Mouse (Mus musculus) hindbrain, embryonic 10.5 days (tissue): Measurements from ENCODE around the gene Fam214a. TPM values are rescaled to one million over a fixed set of nuclear protein-coding genes. Genes with fewer than 3 reads are reported as not detected.

Experiments
- DNase-seq: peaks from one replicate; pipeline ENCODE4 v3.0.0-alpha.2; 2017; ENCODE audit warnings: low spot score
- H3K27ac ChIP-seq: fragments of 300-500 bp; sonication (generic); 2 replicates; pipeline ENCODE4 v1.5.1; 2016; ENCODE audit warnings: mild to moderate bottlenecking, moderate library complexity
- H3K27me3 ChIP-seq: fragments of 300-500 bp; sonication (generic); 2 replicates; pipeline ENCODE4 v1.6.1; 2016; ENCODE audit warnings: mild to moderate bottlenecking; ENCODE audit not compliant: poor library complexity, insufficient read depth, severe bottlenecking
- H3K36me3 ChIP-seq: fragments of 300-500 bp; sonication (generic); 2 replicates; pipeline ENCODE4 v1.6.1; 2016; ENCODE audit warnings: mild to moderate bottlenecking, moderate library complexity
- H3K4me1 ChIP-seq: fragments of 300-500 bp; sonication (generic); replicated peaks from 2 replicates; pipeline ENCODE4 v1.6.1; 2016; ENCODE audit warnings: mild to moderate bottlenecking
- H3K4me3 ChIP-seq: fragments of 300-500 bp; sonication (generic); 2 replicates; pipeline ENCODE4 v1.5.1; 2016; ENCODE audit warnings: mild to moderate bottlenecking, moderate library complexity
- H3K9me3 ChIP-seq: fragments of 300-500 bp; sonication (generic); 2 replicates; pipeline ENCODE4 v1.6.1; 2016; ENCODE audit warnings: mild to moderate bottlenecking, moderate library complexity
- WGBS: fragments of 180-500 bp; shearing (Covaris S2); methylation state at CpG from one replicate; pipeline ENCODE4 v1.1.7; 2016; 5-methylcytosine and 5-hydroxymethylcytosine counted together
- polyA plus RNA-seq: library from polyadenylated mRNA; unstranded; fragments of >200 nt; fragmentation: Nextera tagmentation; extraction: Ambion mirVana; gene quantifications from 2 replicates; pipeline ENCODE4 v1.2.1, GENCODE M21; 2016

Gene Fam214a
- polyA plus RNA-seq, 1 experiment from 2014 or later, result 13.1 TPM

- 88% methylated on average over 2 of the region's 2 CpGs for WGBS
These were observed 1.7 kb downstream of the Fam214a start for GRCm38 (mm10) chr9:74954387-74954786.

DNA sequence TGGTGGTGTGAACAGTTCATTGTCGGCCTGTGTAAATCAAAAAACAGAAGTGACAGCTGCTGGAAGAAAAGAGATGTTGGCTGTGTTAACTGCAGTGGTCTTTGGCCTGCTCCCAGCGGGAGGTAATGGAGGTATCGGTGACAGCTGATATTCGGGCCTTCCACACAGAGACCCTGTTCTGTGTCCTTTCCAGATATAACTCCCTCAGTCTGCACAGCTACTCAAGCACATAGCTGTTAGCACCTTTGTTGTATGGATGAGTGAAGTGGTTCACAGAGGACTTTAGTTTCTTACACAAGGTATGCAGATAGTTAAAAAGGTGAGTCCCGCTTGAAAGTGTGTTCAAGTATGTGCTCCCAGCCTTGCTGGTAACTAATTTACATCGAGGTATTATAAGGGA is 7.9 kb downstream of the Fam214a start:
- Histone ChIP-seq H3K27me3 (no peaks in the 10 kb centered on the region), H3K4me3 (no peak overlapping the region), H3K9me3 (no peaks in the 10 kb centered on the region), H3K27ac (peak overlapping the region; percentile 70), H3K36me3 (peaks cover 10% of the 10 kb centered on the region), H3K4me1 (peaks cover 16% of the 10 kb centered on the region)
- no peak for DNase-seq
- 58% methylated on average over 6 of the region's 6 CpGs for WGBS

More at GRCm38 (mm10) chr9:74954387-74954786, 1.7 kb downstream of the Fam214a start:
- Histone ChIP-seq H3K9me3 (no peaks in the 10 kb centered on the region), H3K4me3 (no peak overlapping the region), H3K36me3 (peaks cover 7% of the 10 kb centered on the region), H3K27me3 (no peaks in the 10 kb centered on the region), H3K27ac (no peak overlapping the region), H3K4me1 (peaks cover 20% of the 10 kb centered on the region)
- no peak for DNase-seq

- Histone ChIP-seq H3K4me3 (peak overlapping the region; percentile 27), H3K4me1 (peaks cover 16% of the 10 kb centered on the region), H3K27ac (peak overlapping the region; percentile 70), H3K36me3 (peaks cover 7% of the 10 kb centered on the region), H3K9me3 (no peaks in the 10 kb centered on the region), H3K27me3 (no peaks in the 10 kb centered on the region)
- WGBS, result 6% methylated on average over 14 of the region's 14 CpGs
- DNase-seq, result peak; percentile 59
These were observed 8.4 kb downstream of the Fam214a start for GRCm38 (mm10) chr9:74961073-74961575.

DNA sequence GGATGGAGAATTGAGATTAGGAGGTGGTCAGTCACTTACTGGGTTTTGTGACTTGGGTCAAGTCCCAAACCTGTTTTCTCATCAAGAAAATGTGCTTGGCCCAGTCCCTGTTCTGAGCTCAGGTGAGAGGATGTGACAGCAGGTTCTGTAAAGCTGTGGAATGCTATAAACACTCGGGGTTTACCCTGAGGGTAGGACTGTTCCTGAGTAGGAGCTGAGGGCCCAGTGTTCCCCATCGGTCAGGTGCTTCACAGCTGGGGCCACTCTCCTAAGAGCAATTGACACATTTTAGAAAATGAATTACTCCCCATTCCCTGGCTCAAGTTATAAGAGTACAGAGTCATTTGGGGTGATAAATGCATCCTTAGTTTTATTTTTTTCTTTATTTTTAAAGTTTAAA is 11.3 kb downstream of the Fam214a start:
- Histone ChIP-seq H3K4me1 (peaks cover 20% of the 10 kb centered on the region), H3K9me3 (no peaks in the 10 kb centered on the region), H3K27me3 (no peaks in the 10 kb centered on the region), H3K36me3 (0 out of 2 replicates have a peak, but pooled peaks cover 3% of the 10 kb centered on the region), H3K27ac (no peak overlapping the region), H3K4me3 (no peak overlapping the region)
- no peak for DNase-seq
- 74% methylated on average over 2 of the region's 2 CpGs for WGBS

- Histone ChIP-seq H3K9me3 (no peaks in the 10 kb centered on the region), H3K27ac (no peak overlapping the region), H3K4me3 (no peak overlapping the region), H3K36me3 (0 out of 2 replicates have a peak, but pooled peaks cover 3% of the 10 kb centered on the region), H3K4me1 (peaks cover 20% of the 10 kb centered on the region), H3K27me3 (no peaks in the 10 kb centered on the region)
- WGBS, result 91% methylated on average over 10 of the region's 10 CpGs
- no peak for DNase-seq
These were observed 12.2 kb downstream of the Fam214a start for GRCm38 (mm10) chr9:74964866-74965384.

- 86% methylated on average over 4 of the region's 4 CpGs for WGBS
- Histone ChIP-seq H3K27me3 (no peaks in the 10 kb centered on the region), H3K4me1 (peaks cover 10% of the 10 kb centered on the region), H3K36me3 (0 out of 2 replicates have a peak, but pooled peaks cover 3% of the 10 kb centered on the region), H3K27ac (no peak overlapping the region), H3K4me3 (no peak overlapping the region), H3K9me3 (no peaks in the 10 kb centered on the region)
- DNase-seq, result no peak
These were observed 13.5 kb downstream of the Fam214a start for GRCm38 (mm10) chr9:74966200-74966599.

DNA sequence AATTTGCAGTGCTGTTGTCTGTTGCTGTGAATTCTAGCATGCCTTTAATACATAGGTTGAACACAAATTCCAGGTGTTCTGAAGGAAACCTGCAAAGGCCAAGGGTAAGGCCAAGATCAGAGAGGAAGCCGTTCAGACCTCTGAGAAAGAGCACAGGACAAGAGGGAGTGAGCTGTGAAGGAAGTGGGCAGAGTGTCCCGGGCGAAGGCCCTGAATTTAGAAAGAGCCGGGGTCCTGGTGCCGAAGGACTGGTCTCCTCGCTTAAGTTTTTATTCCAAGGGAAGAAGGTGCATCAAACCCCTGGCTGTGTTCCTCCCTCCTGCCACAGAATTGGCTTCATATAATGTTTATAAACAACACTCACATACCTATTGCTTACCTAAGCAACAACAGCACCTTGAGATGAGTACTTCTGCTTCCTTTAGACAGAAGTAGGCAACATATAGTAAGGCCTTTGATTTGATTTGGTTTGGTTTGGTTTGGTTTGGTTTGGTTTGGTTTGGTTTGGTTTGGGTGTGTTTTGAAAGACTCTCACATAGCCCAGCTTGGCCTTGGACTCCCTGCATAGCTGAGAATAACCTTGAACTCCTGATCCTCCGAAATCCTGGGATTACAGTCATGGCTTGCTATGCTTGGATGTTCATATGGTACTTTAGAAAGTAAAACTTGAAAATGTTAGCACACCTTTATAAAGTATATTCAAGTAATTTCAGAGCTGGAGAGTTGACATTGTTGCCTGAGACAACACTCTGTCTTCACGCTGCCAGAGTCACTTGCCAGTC is 16.2 kb downstream of the Fam214a start:
- Histone ChIP-seq H3K9me3 (no peaks in the 10 kb centered on the region), H3K36me3 (no peaks in the 10 kb centered on the region), H3K4me1 (peaks cover 3% of the 10 kb centered on the region; the same call in 1 of the 2 replicates), H3K4me3 (no peak overlapping the region), H3K27ac (no peak overlapping the region), H3K27me3 (no peaks in the 10 kb centered on the region)
- DNase-seq, result no peak
- 83% methylated on average over 8 of the region's 8 CpGs for WGBS

DNA sequence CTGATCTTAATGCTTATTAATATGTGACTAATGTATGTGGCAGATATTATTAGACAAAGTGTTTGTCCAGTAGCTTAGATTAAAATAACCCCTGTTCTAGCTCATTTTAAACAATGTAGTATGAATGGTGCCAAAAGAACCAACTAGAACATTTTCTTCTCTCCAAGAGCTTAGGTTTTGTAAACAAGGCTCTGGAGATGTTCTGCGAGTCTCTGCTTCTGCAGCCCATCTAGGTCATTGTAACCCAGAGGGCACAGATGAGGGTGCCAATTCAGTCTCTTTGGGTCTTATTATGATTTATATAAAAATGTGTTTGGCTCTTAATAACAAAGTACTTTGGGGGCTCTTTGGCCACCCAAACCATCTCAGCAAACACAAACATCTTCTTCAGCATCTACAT is 17.9 kb downstream of the Fam214a start:
- H3K36me3 ChIP-seq, result no peaks in the 10 kb centered on the region
- no peaks in the 10 kb centered on the region for H3K9me3 ChIP-seq
- H3K27ac ChIP-seq, result no peak overlapping the region
- no peak overlapping the region for H3K4me3 ChIP-seq
- H3K27me3 ChIP-seq, result 0 out of 2 replicates have a peak, but pooled peaks cover 3% of the 10 kb centered on the region
- peaks cover 17% of the 10 kb centered on the region for H3K4me1 ChIP-seq
- DNase-seq, result no peak
- WGBS, result 92% methylated on average over 1 of the region's 1 CpGs

GRCm38 (mm10) chr9:74971191-74971976 is 18.7 kb downstream of the Fam214a start:
- H3K9me3 ChIP-seq, result no peaks in the 10 kb centered on the region
- no peak overlapping the region for H3K27ac ChIP-seq
- 0 out of 2 replicates have a peak, but pooled peaks cover 3% of the 10 kb centered on the region for H3K27me3 ChIP-seq
- H3K36me3 ChIP-seq, result no peaks in the 10 kb centered on the region
- DNase-seq, result no peak
- H3K4me1 ChIP-seq, result peaks cover 25% of the 10 kb centered on the region
- no peak overlapping the region for H3K4me3 ChIP-seq
- WGBS, result 90% methylated on average over 12 of the region's 12 CpGs

DNA sequence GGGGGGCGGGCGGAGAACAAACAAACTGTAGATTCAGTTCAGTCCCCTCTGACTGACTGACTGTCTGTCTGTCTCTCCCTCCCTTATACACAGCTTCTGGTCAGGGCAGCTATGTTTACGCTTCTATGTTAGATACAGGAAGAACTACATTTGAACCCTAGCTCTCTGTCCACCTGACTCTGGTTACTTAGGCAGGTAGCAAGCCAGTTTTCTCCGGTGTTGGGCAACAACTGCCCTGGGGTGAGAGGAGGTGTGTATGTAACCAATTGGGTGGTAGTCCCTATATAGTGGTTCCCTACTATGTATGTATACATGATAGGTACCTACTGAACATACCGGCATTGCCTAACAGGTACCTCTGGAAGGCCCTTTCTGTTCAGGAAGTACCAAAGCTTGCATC is 20.1 kb downstream of the Fam214a start:
- Histone ChIP-seq H3K36me3 (no peaks in the 10 kb centered on the region), H3K4me1 (peaks cover 28% of the 10 kb centered on the region), H3K4me3 (no peak overlapping the region), H3K27ac (no peak overlapping the region), H3K9me3 (no peaks in the 10 kb centered on the region), H3K27me3 (0 out of 2 replicates have a peak, but pooled peaks cover 3% of the 10 kb centered on the region)
- WGBS, result 92% methylated on average over 5 of the region's 5 CpGs
- DNase-seq, result no peak

GRCm38 (mm10) chr9:74973154-74973553 is 20.5 kb downstream of the Fam214a start:
- no peak for DNase-seq
- Histone ChIP-seq H3K9me3 (no peaks in the 10 kb centered on the region), H3K27ac (no peak overlapping the region), H3K4me3 (no peak overlapping the region), H3K36me3 (no peaks in the 10 kb centered on the region), H3K4me1 (peaks cover 28% of the 10 kb centered on the region), H3K27me3 (0 out of 2 replicates have a peak, but pooled peaks cover 3% of the 10 kb centered on the region)
- 92% methylated on average over 4 of the region's 4 CpGs for WGBS

GRCm38 (mm10) chr9:74974758-74975157 is 22.1 kb downstream of the Fam214a start:
- H3K27ac ChIP-seq, result peak overlapping the region; percentile 81
- H3K36me3 ChIP-seq, result no peaks in the 10 kb centered on the region
- H3K27me3 ChIP-seq, result 0 out of 2 replicates have a peak, but pooled peaks cover 3% of the 10 kb centered on the region
- WGBS, result 3% methylated on average over 11 of the region's 11 CpGs
- peaks cover 25% of the 10 kb centered on the region for H3K4me1 ChIP-seq
- H3K4me3 ChIP-seq, result peak overlapping the region; percentile 27
- no peaks in the 10 kb centered on the region for H3K9me3 ChIP-seq
- peak; percentile 42 for DNase-seq
